Mouse (Mus musculus): ENCODE data around the gene Carm1.

Carm1 gene

GRCm38 (mm10) chr9:21614864-21615616 lies 68.3 kb downstream of the Carm1 start:
- DNase-seq (ENCODE audit: low read depth, low spot score): peak; percentile 53

GRCm38 (mm10) chr9:21615617-21616231 lies 69.0 kb downstream of the Carm1 start, which contains the start of gene Smarca4:
Smarca4 (plus strand) TSS chr9:21616169.
- peak; percentile 100 for DNase-seq (ENCODE audit: low read depth, low spot score)

GRCm38 (mm10) chr9:21616232-21616781 lies 69.6 kb downstream of the Carm1 start:
- DNase-seq (ENCODE audit: low read depth, low spot score): peak; percentile 96

GRCm38 (mm10) chr9:21617066-21617465 lies 70.4 kb downstream of the Carm1 start:
- no peak for DNase-seq (ENCODE audit: low read depth, low spot score)

- no peak for DNase-seq (ENCODE audit: low read depth, low spot score)
These were observed 73.5 kb downstream of the Carm1 start for GRCm38 (mm10) chr9:21620229-21620628.

GRCm38 (mm10) chr9:21622676-21623075 lies 76.0 kb downstream of the Carm1 start:
- no peak for DNase-seq (ENCODE audit: low read depth, low spot score)

- DNase-seq (ENCODE audit: low read depth, low spot score): no peak
These were observed 78.9 kb downstream of the Carm1 start for GRCm38 (mm10) chr9:21625342-21626339.

GRCm38 (mm10) chr9:21626571-21626970 lies 79.9 kb downstream of the Carm1 start:
- peak; percentile 66 for DNase-seq (ENCODE audit: low read depth, low spot score)

GRCm38 (mm10) chr9:21627145-21627795 lies 80.6 kb downstream of the Carm1 start:
- DNase-seq (ENCODE audit: low read depth, low spot score): no peak

- DNase-seq (ENCODE audit: low read depth, low spot score): peak; percentile 73
These were observed 84.0 kb downstream of the Carm1 start for GRCm38 (mm10) chr9:21630673-21631072.

GRCm38 (mm10) chr9:21633106-21633505 lies 86.4 kb downstream of the Carm1 start:
- DNase-seq (ENCODE audit: low read depth, low spot score): peak; percentile 30

- DNase-seq (ENCODE audit: low read depth, low spot score): no peak
These were observed 88.9 kb downstream of the Carm1 start for GRCm38 (mm10) chr9:21635639-21636038.

GRCm38 (mm10) chr9:21639031-21639430 lies 92.3 kb downstream of the Carm1 start:
- no peak for DNase-seq (ENCODE audit: low read depth, low spot score)
